Mouse (Mus musculus) embryonic facial prominence, embryonic 15.5 days (tissue): ENCODE results near the gene Dlgap1. TPM values are rescaled to one million over a fixed set of nuclear protein-coding genes. Genes with fewer than 3 reads are reported as not detected.

Experiments
- ATAC-seq: fragments of 200-750 bp; cut with Nextera tagmentation; 2 replicates; pipeline ENCODE4 v1.8.0; 2017; ENCODE audit warnings: low read depth, moderate TSS enrichment; ENCODE audit not compliant: insufficient number of reproducible peaks, low FRiP score, low TSS enrichment
- H3K27ac ChIP-seq: fragments of 300-500 bp; sonication (generic); replicated peaks from 2 replicates; pipeline ENCODE4 v1.5.1; 2015; ENCODE audit warnings: mild to moderate bottlenecking, inconsistent platforms
- H3K27me3 ChIP-seq: fragments of 300-500 bp; sonication (generic); 2 replicates; pipeline ENCODE4 v1.6.1; 2015; ENCODE audit warnings: inconsistent platforms
- H3K36me3 ChIP-seq: fragments of 300-500 bp; sonication (generic); 2 replicates; pipeline ENCODE4 v1.6.1; 2015; ENCODE audit warnings: mild to moderate bottlenecking, inconsistent platforms
- H3K4me1 ChIP-seq: fragments of 300-500 bp; sonication (generic); 2 replicates; pipeline ENCODE4 v1.6.1; 2015; ENCODE audit warnings: inconsistent platforms
- H3K4me2 ChIP-seq: fragments of 300-500 bp; sonication (generic); replicated peaks from 2 replicates; pipeline ENCODE4 v1.6.1; 2015; ENCODE audit warnings: mild to moderate bottlenecking, inconsistent platforms
- H3K4me3 ChIP-seq: fragments of 300-500 bp; sonication (generic); replicated peaks from 2 replicates; pipeline ENCODE4 v1.5.1; 2015; ENCODE audit warnings: mild to moderate bottlenecking, inconsistent platforms
- H3K9ac ChIP-seq: fragments of 300-500 bp; sonication (generic); 2 replicates; pipeline ENCODE4 v1.6.1; 2015; ENCODE audit warnings: inconsistent platforms
- H3K9me3 ChIP-seq: fragments of 300-500 bp; sonication (generic); replicated peaks from 2 replicates; pipeline ENCODE4 v1.6.1; 2016; ENCODE audit warnings: inconsistent platforms
- WGBS: fragments of 180-500 bp; shearing (Covaris S2); methylation state at CpG from one replicate; pipeline ENCODE4 v1.1.7; 2015; 5-methylcytosine and 5-hydroxymethylcytosine counted together
- polyA plus RNA-seq: library from polyadenylated mRNA; unstranded; fragments of >200 nt; fragmentation: Nextera tagmentation; extraction: Ambion mirVana; gene quantifications from 2 replicates; pipeline ENCODE4 v1.2.1, GENCODE M21; 2015

The Dlgap1 gene
- polyA plus RNA-seq, 1 experiment from 2014 or later: 4.9 TPM

DNA sequence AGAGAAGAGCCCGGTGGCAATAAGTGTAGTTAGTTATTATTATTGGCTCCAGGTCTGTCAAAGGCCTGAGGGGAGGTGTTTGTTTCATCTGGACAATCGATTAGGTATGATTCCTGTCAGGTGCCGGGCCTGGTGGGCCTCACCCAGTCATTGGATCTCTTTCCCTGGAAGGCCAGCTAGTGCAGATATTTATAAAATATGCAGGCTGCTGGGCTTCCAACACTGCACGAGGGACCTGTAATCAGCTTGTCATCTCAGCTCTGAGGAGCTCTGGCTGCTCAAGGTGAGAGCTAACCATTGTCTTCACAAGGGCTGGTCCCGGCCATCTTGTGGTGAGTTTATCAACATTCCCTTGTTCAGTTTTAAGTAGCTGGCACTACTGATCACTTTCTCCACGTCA lies 885.1 kb downstream of the Dlgap1 start:
- Histone ChIP-seq H3K4me3 (peak overlapping the region; percentile 74), H3K36me3 (no peaks in the 10 kb centered on the region), H3K4me2 (peak overlapping the region; percentile 97), H3K9ac (no peak overlapping the region), H3K27me3 (no peaks in the 10 kb centered on the region), H3K27ac (peak overlapping the region; percentile 99), H3K4me1 (peaks cover 6% of the 10 kb centered on the region; the same call in 1 of the 2 replicates), H3K9me3 (no peaks in the 10 kb centered on the region)
- WGBS: 22% methylated on average over 6 of the region's 6 CpGs
- ATAC-seq: no peak

DNA sequence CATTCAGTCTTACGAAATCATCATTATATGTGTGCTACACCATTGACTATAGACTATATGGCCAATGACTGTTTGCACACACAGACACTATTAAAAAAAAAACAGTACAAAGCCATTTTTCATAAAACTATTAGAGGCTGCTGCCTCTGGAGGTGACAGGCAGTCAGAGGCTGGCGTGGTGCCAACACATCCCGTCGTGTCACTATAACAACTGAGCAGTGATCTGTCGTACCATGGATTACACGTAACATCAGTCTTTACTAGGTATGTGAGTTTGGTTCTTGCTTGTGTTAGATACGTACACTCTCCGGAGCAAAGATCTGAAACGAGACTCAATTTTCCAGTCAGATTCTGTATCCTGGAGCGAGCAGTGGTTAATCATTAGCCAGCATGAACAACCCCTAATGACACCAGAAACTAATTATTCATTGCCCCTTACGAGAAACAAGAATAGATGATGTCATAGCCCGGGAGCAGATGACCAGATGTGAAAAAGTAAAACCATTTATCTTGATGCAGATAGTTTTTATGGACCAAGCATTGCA lies 888.1 kb downstream of the Dlgap1 start:
- no peaks in the 10 kb centered on the region for H3K36me3 ChIP-seq
- no peak overlapping the region for H3K4me2 ChIP-seq
- no peaks in the 10 kb centered on the region for H3K27me3 ChIP-seq
- H3K9ac ChIP-seq: no peak overlapping the region
- no peak for ATAC-seq
- no peaks in the 10 kb centered on the region for H3K9me3 ChIP-seq
- no peak overlapping the region for H3K27ac ChIP-seq
- no peak overlapping the region for H3K4me3 ChIP-seq
- WGBS: 69% methylated on average over 12 of the region's 12 CpGs
- H3K4me1 ChIP-seq: peaks cover 6% of the 10 kb centered on the region; the same call in 1 of the 2 replicates

DNA sequence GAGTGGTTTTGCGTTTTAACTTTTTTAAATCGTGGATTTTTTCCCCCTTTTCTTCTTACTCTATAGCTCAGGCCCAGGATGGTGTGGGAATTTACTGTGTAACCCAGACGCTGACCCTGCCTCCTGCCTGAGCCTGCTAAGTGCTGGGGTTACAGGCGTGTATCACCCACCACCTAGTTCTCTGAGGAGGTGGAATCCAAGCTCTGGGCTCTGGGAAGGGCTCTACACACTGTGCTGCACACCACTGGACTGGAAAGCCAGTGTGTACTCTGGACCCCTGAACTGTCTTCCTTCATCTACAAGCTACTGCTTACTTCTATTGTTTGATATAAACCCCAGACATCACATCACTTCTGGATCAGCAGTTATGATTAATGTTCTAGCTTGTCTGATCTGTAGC lies 889.9 kb downstream of the Dlgap1 start:
- Histone ChIP-seq H3K36me3 (no peaks in the 10 kb centered on the region), H3K4me3 (no peak overlapping the region), H3K27ac (no peak overlapping the region), H3K27me3 (no peaks in the 10 kb centered on the region), H3K9me3 (no peaks in the 10 kb centered on the region), H3K9ac (no peak overlapping the region), H3K4me1 (peaks cover 6% of the 10 kb centered on the region; the same call in 1 of the 2 replicates), H3K4me2 (no peak overlapping the region)
- WGBS: 82% methylated on average over 4 of the region's 4 CpGs
- no peak for ATAC-seq

DNA sequence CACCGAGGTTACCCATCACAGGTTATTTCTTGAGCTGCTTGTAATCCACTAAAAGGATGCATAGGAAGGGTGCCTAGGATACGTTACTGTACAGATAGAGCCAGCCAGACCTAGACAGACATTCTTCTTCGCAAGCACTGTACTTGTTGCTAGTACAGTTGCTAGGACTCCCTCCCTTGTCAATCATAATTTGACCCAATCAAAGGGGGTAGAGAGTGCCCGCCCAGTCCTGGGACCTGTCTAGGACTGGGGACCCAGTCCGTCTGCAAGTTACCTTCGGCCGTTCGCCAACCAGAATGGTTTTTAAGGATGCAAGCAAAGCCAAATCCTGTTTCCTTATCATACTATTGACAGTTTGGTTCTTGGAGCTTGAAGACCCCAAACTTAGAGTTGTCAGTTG lies 895.2 kb downstream of the Dlgap1 start:
- WGBS: 93% methylated on average over 8 of the region's 8 CpGs
- Histone ChIP-seq H3K4me3 (no peak overlapping the region), H3K4me2 (no peak overlapping the region)

DNA sequence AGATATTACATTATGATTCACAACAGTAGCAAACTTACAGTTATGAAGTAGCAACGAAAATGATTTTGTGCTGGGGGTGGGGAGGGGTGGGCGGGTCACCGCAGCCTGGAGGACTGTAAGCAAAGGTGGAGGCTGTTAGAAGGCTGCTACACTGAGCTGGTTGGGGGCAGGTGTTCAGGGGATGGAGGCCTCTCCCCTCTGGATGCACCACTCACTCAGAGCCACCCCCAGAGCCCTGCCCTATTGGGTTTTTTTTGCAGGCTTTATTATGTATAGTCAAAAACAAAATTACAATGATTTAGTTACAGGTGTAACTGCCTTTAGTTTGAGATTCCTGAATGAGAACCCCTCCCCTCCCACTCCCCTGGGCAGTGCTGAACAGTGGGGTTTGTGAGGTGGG lies 895.8 kb downstream of the Dlgap1 start:
- Histone ChIP-seq H3K27me3 (no peaks in the 10 kb centered on the region), H3K9ac (no peak overlapping the region), H3K4me2 (no peak overlapping the region), H3K9me3 (no peaks in the 10 kb centered on the region), H3K4me3 (no peak overlapping the region), H3K27ac (no peak overlapping the region), H3K36me3 (no peaks in the 10 kb centered on the region), H3K4me1 (no peaks in the 10 kb centered on the region)
- WGBS: 88% methylated on average over 3 of the region's 3 CpGs
- ATAC-seq: no peak

More for the DNA sequence above, 895.2 kb downstream of the Dlgap1 start:
- no peaks in the 10 kb centered on the region for H3K9me3 ChIP-seq
- no peak overlapping the region for H3K27ac ChIP-seq
- no peak overlapping the region for H3K9ac ChIP-seq
- no peaks in the 10 kb centered on the region for H3K27me3 ChIP-seq
- H3K4me1 ChIP-seq: no peaks in the 10 kb centered on the region
- no peak; the same call in 1 of the 2 replicates for ATAC-seq
- no peaks in the 10 kb centered on the region for H3K36me3 ChIP-seq

DNA sequence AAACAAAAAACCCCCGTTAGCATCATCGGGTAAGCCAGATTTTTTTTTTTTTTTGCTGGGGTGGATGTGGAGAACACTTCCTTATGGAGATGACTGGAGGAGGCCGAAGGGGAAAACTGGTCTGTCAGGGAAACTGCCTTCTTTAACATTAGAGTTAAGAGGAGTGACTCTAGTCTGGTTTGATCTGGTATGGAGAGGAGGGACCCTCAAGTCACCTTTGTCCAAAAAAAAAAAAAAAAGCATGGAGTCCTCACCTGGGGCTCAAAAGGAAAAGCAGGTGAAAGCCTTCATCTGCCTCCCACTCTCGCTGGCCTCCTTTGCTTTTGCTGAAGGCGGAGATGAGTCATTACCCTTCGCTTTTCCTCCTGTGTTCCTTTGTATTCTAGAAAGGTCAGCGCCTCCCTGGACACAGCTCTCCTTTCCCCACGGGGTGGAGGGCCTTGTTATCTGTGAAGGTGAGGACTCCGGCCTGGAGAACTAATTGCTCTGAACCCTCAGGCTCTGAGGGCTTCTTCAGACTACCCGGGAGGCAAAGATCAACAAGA lies 896.3 kb downstream of the Dlgap1 start:
- ATAC-seq: no peak
- Histone ChIP-seq H3K4me3 (no peak overlapping the region), H3K9ac (no peak overlapping the region), H3K9me3 (no peaks in the 10 kb centered on the region), H3K4me2 (no peak overlapping the region), H3K27me3 (no peaks in the 10 kb centered on the region), H3K36me3 (no peaks in the 10 kb centered on the region), H3K4me1 (no peaks in the 10 kb centered on the region), H3K27ac (no peak overlapping the region)
- WGBS: 70% methylated on average over 10 of the region's 10 CpGs

DNA sequence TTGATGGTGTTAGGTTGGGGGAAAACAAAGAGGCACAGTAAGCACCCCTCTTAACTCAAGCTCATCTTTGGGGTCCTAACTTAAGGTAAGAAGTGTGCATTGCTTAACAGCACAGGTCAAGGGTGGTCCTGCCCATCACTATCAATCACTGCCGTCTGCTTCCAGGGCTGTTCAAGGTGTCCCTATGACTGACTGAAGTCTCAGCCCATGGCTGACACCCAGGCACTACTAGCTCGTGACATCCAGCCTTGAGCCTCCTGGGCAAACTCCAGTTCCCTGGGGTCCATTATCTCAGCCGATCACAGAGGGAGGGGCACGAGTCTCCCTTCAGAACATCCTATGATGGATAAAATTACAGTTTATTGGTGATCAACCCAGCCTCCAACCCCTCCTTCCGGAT lies 897.2 kb downstream of the Dlgap1 start:
- no peak overlapping the region for H3K4me3 ChIP-seq
- no peak overlapping the region for H3K4me2 ChIP-seq
- H3K9ac ChIP-seq: no peak overlapping the region
- no peak overlapping the region for H3K27ac ChIP-seq
- 84% methylated on average over 5 of the region's 5 CpGs for WGBS
- H3K36me3 ChIP-seq: no peaks in the 10 kb centered on the region
- no peaks in the 10 kb centered on the region for H3K4me1 ChIP-seq
- no peak for ATAC-seq
- no peaks in the 10 kb centered on the region for H3K27me3 ChIP-seq
- H3K9me3 ChIP-seq: no peaks in the 10 kb centered on the region

DNA sequence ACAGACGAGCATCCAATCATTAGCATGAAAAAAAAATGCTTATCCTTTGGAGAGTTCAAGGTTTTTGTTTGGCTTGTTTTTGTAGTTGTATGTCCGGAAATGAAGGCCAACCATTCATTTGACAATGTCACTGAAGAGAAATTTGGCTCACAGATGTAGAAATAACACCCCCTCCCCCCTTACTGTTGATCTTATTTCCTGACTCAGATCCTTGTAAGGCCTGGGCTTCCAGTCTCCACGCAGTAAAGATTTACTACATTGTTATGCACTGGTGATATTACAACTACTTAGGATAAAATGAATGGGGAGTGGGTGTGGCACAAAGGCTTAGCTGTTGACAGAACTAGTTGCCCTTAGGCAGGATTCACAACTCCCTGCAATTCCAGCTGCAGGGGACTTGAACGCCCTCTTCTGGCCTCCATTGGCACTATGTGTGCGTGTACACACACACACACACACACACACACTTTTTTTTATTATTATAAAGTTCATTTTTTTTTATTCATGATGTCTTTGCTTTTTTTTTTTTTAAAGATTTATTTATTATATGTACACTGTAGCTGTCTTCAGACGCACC lies 897.8 kb downstream of the Dlgap1 start:
- Histone ChIP-seq H3K27ac (no peak overlapping the region), H3K4me1 (no peaks in the 10 kb centered on the region), H3K36me3 (no peaks in the 10 kb centered on the region), H3K9me3 (no peaks in the 10 kb centered on the region), H3K9ac (no peak overlapping the region), H3K4me2 (no peak overlapping the region), H3K4me3 (no peak overlapping the region), H3K27me3 (no peaks in the 10 kb centered on the region)
- 77% methylated on average over 6 of the region's 6 CpGs for WGBS
- ATAC-seq: no peak

DNA sequence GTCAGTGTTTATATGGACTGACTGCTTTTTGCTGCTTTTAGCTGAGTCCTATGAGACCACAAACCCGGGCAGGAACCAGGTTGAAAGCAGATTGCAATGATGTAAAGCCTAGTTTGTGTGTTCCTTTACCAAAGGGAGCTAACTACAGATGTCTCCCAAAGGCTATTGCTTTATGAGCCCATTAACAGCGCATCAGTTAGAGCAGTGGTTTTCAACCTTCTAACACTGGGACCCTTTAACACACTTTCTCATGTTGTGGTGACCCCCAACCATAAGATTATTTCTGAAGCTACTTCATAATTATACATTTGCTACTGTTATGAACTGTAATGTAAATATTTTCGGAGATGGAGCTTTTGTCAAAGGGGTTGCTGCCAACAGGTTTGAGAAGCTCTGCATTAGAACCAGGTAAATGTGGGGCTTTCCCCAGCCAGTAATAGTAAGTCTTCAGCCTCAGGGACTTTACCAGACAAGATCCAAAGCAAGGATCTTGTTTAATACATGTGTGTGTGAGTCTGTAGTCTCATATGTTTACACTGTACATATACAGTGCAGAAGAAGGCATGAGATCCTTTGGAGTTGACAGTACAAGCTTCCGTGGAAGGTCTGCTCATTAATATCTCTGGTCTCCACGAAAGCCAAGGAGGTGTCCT lies 899.8 kb downstream of the Dlgap1 start:
- H3K36me3 ChIP-seq: no peaks in the 10 kb centered on the region
- no peak overlapping the region for H3K9ac ChIP-seq
- no peaks in the 10 kb centered on the region for H3K9me3 ChIP-seq
- no peaks in the 10 kb centered on the region for H3K27me3 ChIP-seq
- no peak overlapping the region for H3K4me2 ChIP-seq
- H3K4me3 ChIP-seq: no peak overlapping the region
- H3K4me1 ChIP-seq: peaks cover 18% of the 10 kb centered on the region
- H3K27ac ChIP-seq: no peak overlapping the region
- WGBS: 83% methylated on average over 5 of the region's 5 CpGs
- ATAC-seq: no peak

DNA sequence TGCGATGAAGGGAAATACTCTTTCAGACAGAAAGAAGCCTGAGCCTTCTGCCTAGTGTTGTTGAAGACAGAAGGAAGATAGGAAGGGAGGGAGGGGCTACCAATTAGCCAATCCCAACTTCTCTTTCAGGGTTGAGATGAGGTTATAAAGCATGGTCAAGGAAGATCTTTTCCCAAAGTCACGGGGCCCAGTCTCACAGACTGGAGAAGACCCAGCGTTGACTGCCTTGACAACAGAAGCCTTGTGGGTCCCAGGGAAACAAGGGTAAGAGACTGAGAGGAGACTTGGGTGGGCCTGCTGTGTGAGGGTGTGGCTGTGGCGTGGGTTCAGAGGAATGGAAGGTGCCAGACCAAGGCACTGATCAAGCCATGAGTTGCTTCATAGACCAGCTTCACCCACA lies 901.7 kb downstream of the Dlgap1 start:
- no peak overlapping the region for H3K4me3 ChIP-seq
- H3K9ac ChIP-seq: no peak overlapping the region
- no peak for ATAC-seq
- no peak overlapping the region for H3K4me2 ChIP-seq
- WGBS: 87% methylated on average over 4 of the region's 4 CpGs
- H3K36me3 ChIP-seq: no peaks in the 10 kb centered on the region
- no peak overlapping the region for H3K27ac ChIP-seq
- no peaks in the 10 kb centered on the region for H3K27me3 ChIP-seq
- peaks cover 19% of the 10 kb centered on the region for H3K4me1 ChIP-seq
- H3K9me3 ChIP-seq: no peaks in the 10 kb centered on the region
